Mouse (Mus musculus) forebrain, embryonic 10.5 days (tissue): ENCODE measurements around the gene Slc34a1. TPM values are rescaled to one million over a fixed set of nuclear protein-coding genes. Genes with fewer than 3 reads are reported as not detected.

Source experiments
- DNase-seq: peaks from one replicate; pipeline ENCODE4 v3.0.0-alpha.2; 2017; ENCODE audit warnings: low spot score; ENCODE audit errors: extremely low spot score
- H3K27ac ChIP-seq: fragments of 300-500 bp; sonication (generic); 2 replicates; pipeline ENCODE4 v1.5.1; 2016; ENCODE audit warnings: mild to moderate bottlenecking
- H3K27me3 ChIP-seq: fragments of 300-500 bp; sonication (generic); 2 replicates; pipeline ENCODE4 v1.6.1; 2016; ENCODE audit warnings: mild to moderate bottlenecking; ENCODE audit not compliant: poor library complexity, severe bottlenecking
- H3K36me3 ChIP-seq: fragments of 300-500 bp; sonication (generic); replicated peaks from 2 replicates; pipeline ENCODE4 v1.6.1; 2016; ENCODE audit warnings: mild to moderate bottlenecking, moderate library complexity
- H3K4me1 ChIP-seq: fragments of 300-500 bp; sonication (generic); 2 replicates; pipeline ENCODE4 v1.6.1; 2016
- H3K4me3 ChIP-seq: fragments of 300-500 bp; sonication (generic); 2 replicates; pipeline ENCODE4 v1.5.1; 2016; ENCODE audit warnings: mild to moderate bottlenecking, moderate library complexity
- H3K9me3 ChIP-seq: fragments of 300-500 bp; sonication (generic); 2 replicates; pipeline ENCODE4 v1.6.1; 2016; ENCODE audit warnings: mild to moderate bottlenecking, moderate library complexity
- WGBS: fragments of 180-500 bp; shearing (Covaris S2); methylation state at CpG from one replicate; pipeline ENCODE4 v1.1.7; 2016; 5-methylcytosine and 5-hydroxymethylcytosine counted together
- microRNA-seq: library from miRNA; unstranded; fragments of <30 nt; microRNA quantifications from one replicate; pipeline ENCODE4, GENCODE M21; 2017
- polyA plus RNA-seq: library from polyadenylated mRNA; unstranded; fragments of >200 nt; fragmentation: Nextera tagmentation; extraction: Ambion mirVana; gene quantifications from 2 replicates; pipeline ENCODE4 v1.2.1, GENCODE M21; 2016

Slc34a1 gene
- polyA plus RNA-seq, 1 experiment from 2014 or later = not detected

- H3K4me3 ChIP-seq = no peak overlapping the region
- no peak for DNase-seq
- no peaks in the 10 kb centered on the region for H3K9me3 ChIP-seq
- peaks cover 34% of the 10 kb centered on the region for H3K4me1 ChIP-seq
- no peak overlapping the region for H3K27ac ChIP-seq
- WGBS = 93% methylated on average over 11 of the region's 11 CpGs
- H3K27me3 ChIP-seq = no peaks in the 10 kb centered on the region
- H3K36me3 ChIP-seq = peaks cover 83% of the 10 kb centered on the region
These were observed 52.6 kb downstream of the Slc34a1 start for GRCm38 (mm10) chr13:55450511-55450980.

DNA sequence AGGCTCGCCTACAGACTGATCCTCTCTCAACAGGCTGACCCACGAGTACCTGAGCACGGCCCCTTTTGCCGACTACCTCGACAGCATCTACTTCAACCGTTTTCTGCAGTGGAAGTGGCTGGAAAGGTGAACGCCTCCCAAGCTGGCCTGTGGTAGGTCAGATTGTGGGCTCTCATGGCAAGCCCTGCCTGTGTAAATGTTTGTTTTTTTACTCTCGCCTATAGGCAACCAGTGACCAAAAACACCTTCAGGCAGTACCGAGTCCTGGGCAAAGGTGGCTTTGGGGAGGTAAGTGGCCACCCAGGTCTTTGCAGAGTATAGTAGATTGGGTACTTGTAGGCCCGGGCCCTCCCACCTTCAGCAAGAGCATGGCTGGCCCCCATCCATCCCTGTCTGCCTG, 53.3 kb downstream of the Slc34a1 start:
- Histone ChIP-seq H3K27ac (no peak overlapping the region), H3K36me3 (peaks cover 91% of the 10 kb centered on the region), H3K4me1 (peaks cover 27% of the 10 kb centered on the region), H3K4me3 (no peak overlapping the region), H3K27me3 (no peaks in the 10 kb centered on the region), H3K9me3 (no peaks in the 10 kb centered on the region)
- no peak for DNase-seq
- WGBS = 94% methylated on average over 10 of the region's 10 CpGs

DNA sequence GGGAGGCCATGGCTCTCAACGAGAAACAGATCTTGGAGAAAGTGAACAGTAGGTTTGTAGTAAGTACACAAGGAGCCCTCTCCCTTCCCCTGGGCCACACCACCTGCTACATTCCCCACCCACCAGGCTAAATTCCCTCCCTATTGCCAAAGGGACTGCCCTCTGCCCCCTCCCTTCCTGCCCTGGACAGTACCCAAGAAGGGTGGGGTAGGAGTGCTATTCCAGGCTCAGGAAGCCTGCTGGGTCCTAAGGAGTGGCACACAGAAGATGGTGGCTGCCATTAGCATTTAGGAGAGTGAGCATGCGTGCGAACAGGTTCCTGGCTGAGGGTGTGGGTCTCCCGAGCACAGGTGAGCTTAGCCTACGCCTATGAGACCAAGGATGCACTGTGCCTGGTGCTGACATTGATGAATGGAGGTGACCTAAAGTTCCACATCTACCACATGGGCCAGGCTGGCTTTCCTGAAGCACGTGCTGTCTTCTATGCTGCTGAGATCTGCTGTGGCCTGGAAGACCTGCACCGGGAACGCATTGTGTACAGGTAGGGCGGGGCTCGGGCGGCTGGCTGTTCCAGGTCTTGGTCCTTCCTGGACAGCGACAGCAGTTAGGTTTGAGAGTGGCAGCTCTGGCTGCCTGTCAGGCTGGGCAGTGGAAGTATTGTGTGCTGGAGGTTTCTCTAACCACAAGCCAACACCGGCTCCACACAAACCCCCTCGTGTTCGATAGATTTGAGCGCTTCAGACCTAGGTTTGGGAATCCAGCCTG, 54.0 kb downstream of the Slc34a1 start:
- H3K27me3 ChIP-seq = no peaks in the 10 kb centered on the region
- peaks cover 98% of the 10 kb centered on the region for H3K36me3 ChIP-seq
- no peaks in the 10 kb centered on the region for H3K9me3 ChIP-seq
- no peak overlapping the region for H3K27ac ChIP-seq
- 95% methylated on average over 16 of the region's 16 CpGs for WGBS
- H3K4me1 ChIP-seq = peaks cover 20% of the 10 kb centered on the region
- no peak for DNase-seq
- no peak overlapping the region for H3K4me3 ChIP-seq

- Histone ChIP-seq H3K27ac (no peak overlapping the region), H3K4me1 (peaks cover 59% of the 10 kb centered on the region), H3K36me3 (peaks cover 49% of the 10 kb centered on the region), H3K4me3 (no peak overlapping the region), H3K27me3 (no peaks in the 10 kb centered on the region), H3K9me3 (no peaks in the 10 kb centered on the region)
- WGBS = 46% methylated on average over 2 of the region's 2 CpGs
- DNase-seq = no peak
These were observed 65.0 kb downstream of the Slc34a1 start for GRCm38 (mm10) chr13:55462965-55463364.

- Histone ChIP-seq H3K4me1 (peaks cover 64% of the 10 kb centered on the region), H3K27ac (peak overlapping the region; percentile 97), H3K36me3 (peaks cover 43% of the 10 kb centered on the region), H3K27me3 (no peaks in the 10 kb centered on the region), H3K4me3 (peak overlapping the region; percentile 76), H3K9me3 (no peaks in the 10 kb centered on the region)
- WGBS = 10% methylated on average over 14 of the region's 14 CpGs
- no peak for DNase-seq
These were observed 65.5 kb downstream of the Slc34a1 start for GRCm38 (mm10) chr13:55463399-55464026.

GRCm38 (mm10) chr13:55464027-55464884, 66.3 kb downstream of the Slc34a1 start, which contains the start of gene Prr7:
TSS of gene Prr7 (plus strand) at chr13:55464267.
- H3K36me3 ChIP-seq = peaks cover 36% of the 10 kb centered on the region
- H3K9me3 ChIP-seq = no peaks in the 10 kb centered on the region
- H3K4me1 ChIP-seq = peaks cover 72% of the 10 kb centered on the region
- under 1% methylated on average over 80 of the region's 84 CpGs for WGBS
- H3K4me3 ChIP-seq = peak within 1 kb of the TSS; percentile 76
- H3K27ac ChIP-seq = peak within 1 kb of the TSS; percentile 97
- peak; percentile 84 for DNase-seq
- H3K27me3 ChIP-seq = 0 out of 2 replicates have a peak, but pooled peaks cover under 1% of the 10 kb centered on the region

DNA sequence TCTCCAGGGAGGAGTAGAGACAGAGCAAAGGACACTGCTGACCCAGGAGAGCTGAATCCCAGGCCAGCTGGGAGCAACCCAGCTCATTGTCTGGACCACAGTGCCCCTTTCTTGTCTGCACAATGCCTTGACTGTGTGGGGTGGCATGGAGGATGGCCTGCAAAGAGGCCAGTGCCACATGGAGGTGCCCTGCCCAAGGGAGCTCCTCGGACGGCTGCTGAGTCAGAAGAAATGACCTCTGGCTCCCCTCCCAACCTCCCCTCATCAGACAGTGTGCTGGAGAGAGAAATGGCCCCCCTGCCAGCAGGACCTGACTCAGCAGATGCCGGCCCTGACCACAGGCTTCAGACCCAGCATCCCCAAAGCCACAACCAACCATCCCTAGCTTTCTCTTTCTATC, 67.2 kb downstream of the Slc34a1 start:
- Histone ChIP-seq H3K4me1 (peaks cover 81% of the 10 kb centered on the region), H3K36me3 (peaks cover 26% of the 10 kb centered on the region), H3K4me3 (peak overlapping the region; percentile 76), H3K27me3 (0 out of 2 replicates have a peak, but pooled peaks cover 10% of the 10 kb centered on the region), H3K27ac (peak overlapping the region; percentile 97), H3K9me3 (no peaks in the 10 kb centered on the region)
- 6% methylated on average over 3 of the region's 3 CpGs for WGBS
- DNase-seq = peak; percentile 62

Small RNA genes within 50 kb of the gene (microRNA-seq; reads per million reads assigned to microRNA genes)
- gene Mir6943 = not detected

Other genes with a start within 250 kb of the Slc34a1 start
- 0.16 and 0.30 TPM in 2 replicates for gene Fgfr4, start 245.5 kb upstream of the Slc34a1 start, polyA plus RNA-seq
- gene Nsd1, start 188.4 kb upstream of the Slc34a1 start, polyA plus RNA-seq = 66.8 and 70.1 TPM in 2 replicates
- 502 and 512 TPM in 2 replicates for gene Prelid1, start 77.7 kb upstream of the Slc34a1 start, polyA plus RNA-seq
- 67.1 and 76.5 TPM in 2 replicates for gene Rab24, start 76.2 kb upstream of the Slc34a1 start, polyA plus RNA-seq
- gene Mxd3, start 68.4 kb upstream of the Slc34a1 start, polyA plus RNA-seq = 23.0 and 28.5 TPM in 2 replicates
- gene Lman2, start 35.4 kb upstream of the Slc34a1 start, polyA plus RNA-seq = 97.8 and 100 TPM in 2 replicates
- gene Rgs14, start 28.5 kb upstream of the Slc34a1 start, polyA plus RNA-seq = 0.34 and 0.58 TPM in 2 replicates
- gene Pfn3, start 17.0 kb downstream of the Slc34a1 start, polyA plus RNA-seq = not detected in 2 replicates
- gene F12, start 28.6 kb downstream of the Slc34a1 start, polyA plus RNA-seq = not detected in 2 replicates
- 44.8 and 51.1 TPM in 2 replicates for gene Grk6, start 46.9 kb downstream of the Slc34a1 start, polyA plus RNA-seq
- 0.75 and 0.88 TPM in 2 replicates for gene Prr7, start 66.1 kb downstream of the Slc34a1 start, polyA plus RNA-seq
- gene Dbn1, start 89.9 kb downstream of the Slc34a1 start, polyA plus RNA-seq = 346 and 355 TPM in 2 replicates
- 200 and 209 TPM in 2 replicates for gene Pdlim7, start 115.5 kb downstream of the Slc34a1 start, polyA plus RNA-seq
- 3.3 and 4.2 TPM in 2 replicates for gene Dok3, start 131.1 kb downstream of the Slc34a1 start, polyA plus RNA-seq
- 96.5 and 98.2 TPM in 2 replicates for gene Ddx41, start 138.5 kb downstream of the Slc34a1 start, polyA plus RNA-seq
- gene Fam193b, start 172.9 kb downstream of the Slc34a1 start, polyA plus RNA-seq = 55.6 and 57.8 TPM in 2 replicates
- 129 and 141 TPM in 2 replicates for gene Tmed9, start 175.5 kb downstream of the Slc34a1 start, polyA plus RNA-seq
- 26.6 and 28.9 TPM in 2 replicates for gene B4galt7, start 201.7 kb downstream of the Slc34a1 start, polyA plus RNA-seq
- 51.6 and 54.5 TPM in 2 replicates for gene Caml, start 224.8 kb downstream of the Slc34a1 start, polyA plus RNA-seq
- gene Ddx46, start 236.8 kb downstream of the Slc34a1 start, polyA plus RNA-seq = 44.1 and 48.0 TPM in 2 replicates